Mouse (Mus musculus): ENCODE measurements around the gene Abcc1. TPM values are rescaled to one million over a fixed set of nuclear protein-coding genes. Genes with fewer than 3 reads are reported as not detected.

Gene Abcc1
- polyA plus RNA-seq (2014; fragmentation: Nextera tagmentation; extraction: Ambion mirVana): 9.3 and 9.4 TPM in 2 replicates

GRCm38 (mm10) chr16:14361362-14362098 lies at the start of gene Abcc1:
Abcc1 (plus strand) TSS chr16:14361558.
- no peak within 1 kb of the TSS for H3K27ac ChIP-seq (replicated peaks; ENCODE audit: low read depth, low read length)
- no peaks in the 10 kb centered on the region for H3K4me1 ChIP-seq (ENCODE audit: control insufficient read depth, insufficient read depth, low read length)
- no peaks in the 10 kb centered on the region for H3K9me3 ChIP-seq (ENCODE audit: control insufficient read depth, low read length)
- peak within 1 kb of the TSS; percentile 53 for H3K4me2 ChIP-seq (ENCODE audit: low read depth, severe bottlenecking)
- peak within 1 kb of the TSS; percentile 73 for H3K4me3 ChIP-seq (ENCODE audit: low read depth, low read length)
- no peaks in the 10 kb centered on the region for H3K36me3 ChIP-seq (ENCODE audit: control insufficient read depth, insufficient read depth, low read length)
- under 1% methylated on average over 48 of the region's 64 CpGs for WGBS
- DNase-seq (ENCODE audit: low spot score) (peak; percentile 81), ATAC-seq (ENCODE audit: insufficient number of reproducible peaks, low FRiP score, low TSS enrichment, low read depth) (peak; percentile 95)
- H3K9ac ChIP-seq (ENCODE audit: low read length): peak within 1 kb of the TSS; percentile 76
- H3K27me3 ChIP-seq (ENCODE audit: control insufficient read depth, insufficient read depth, low read length): no peaks in the 10 kb centered on the region

- DNase-seq (ENCODE audit: low spot score) (no peak), ATAC-seq (ENCODE audit: insufficient number of reproducible peaks, low FRiP score, low TSS enrichment, low read depth) (no peak)
- Histone ChIP-seq H3K4me3 (ENCODE audit: low read depth, low read length) (no peak overlapping the region), H3K9me3 (ENCODE audit: control insufficient read depth, low read length) (no peaks in the 10 kb centered on the region), H3K4me1 (ENCODE audit: control insufficient read depth, insufficient read depth, low read length) (peaks cover 4% of the 10 kb centered on the region; the same call in 1 of the 2 replicates), H3K36me3 (ENCODE audit: control insufficient read depth, insufficient read depth, low read length) (peaks cover 4% of the 10 kb centered on the region; the same call in 1 of the 2 replicates), H3K27me3 (ENCODE audit: control insufficient read depth, insufficient read depth, low read length) (no peaks in the 10 kb centered on the region), H3K27ac (replicated peaks; ENCODE audit: low read depth, low read length) (no peak overlapping the region), H3K4me2 (ENCODE audit: low read depth, severe bottlenecking) (no peak overlapping the region), H3K9ac (ENCODE audit: low read length) (no peak overlapping the region)
- whole genome bisulfite sequencing: 93% methylated on average over 7 of the region's 7 CpGs
These were observed 48.4 kb upstream of the Abcc1 start for GRCm38 (mm10) chr16:14312914-14313313.

GRCm38 (mm10) chr16:14316884-14317876 lies 44.2 kb upstream of the Abcc1 start, which contains the start of gene Fopnl:
Fopnl (minus strand) TSS chr16:14317405.
- H3K4me3 ChIP-seq (ENCODE audit: low read depth, low read length): peak within 1 kb of the TSS; percentile 77
- 5% methylated on average over 51 of the region's 51 CpGs for WGBS
- no peaks in the 10 kb centered on the region for H3K27me3 ChIP-seq (ENCODE audit: control insufficient read depth, insufficient read depth, low read length)
- peak within 1 kb of the TSS; percentile 76 for H3K9ac ChIP-seq (ENCODE audit: low read length)
- peak; percentile 100 for ATAC-seq (ENCODE audit: insufficient number of reproducible peaks, low FRiP score, low TSS enrichment, low read depth)
- peaks cover 4% of the 10 kb centered on the region; the same call in 1 of the 2 replicates for H3K4me1 ChIP-seq (ENCODE audit: control insufficient read depth, insufficient read depth, low read length)
- peak; percentile 95 for DNase-seq (ENCODE audit: low spot score)
- no peaks in the 10 kb centered on the region for H3K9me3 ChIP-seq (ENCODE audit: control insufficient read depth, low read length)
- 0 out of 2 replicates have a peak, but pooled peaks cover 2% of the 10 kb centered on the region for H3K36me3 ChIP-seq (ENCODE audit: control insufficient read depth, insufficient read depth, low read length)
- H3K27ac ChIP-seq (replicated peaks; ENCODE audit: low read depth, low read length): no peak within 1 kb of the TSS
- H3K4me2 ChIP-seq (ENCODE audit: low read depth, severe bottlenecking): peak within 1 kb of the TSS; percentile 68

GRCm38 (mm10) chr16:14319681-14320080 lies 41.7 kb upstream of the Abcc1 start:
- no peaks in the 10 kb centered on the region for H3K27me3 ChIP-seq (ENCODE audit: control insufficient read depth, insufficient read depth, low read length)
- no peak overlapping the region for H3K4me3 ChIP-seq (ENCODE audit: low read depth, low read length)

GRCm38 (mm10) chr16:14320494-14320893 lies 40.9 kb upstream of the Abcc1 start:
- ATAC-seq (ENCODE audit: insufficient number of reproducible peaks, low FRiP score, low TSS enrichment, low read depth) (no peak), DNase-seq (ENCODE audit: low spot score) (no peak)
- peaks cover 4% of the 10 kb centered on the region; the same call in 1 of the 2 replicates for H3K4me1 ChIP-seq (ENCODE audit: control insufficient read depth, insufficient read depth, low read length)
- H3K27ac ChIP-seq (replicated peaks; ENCODE audit: low read depth, low read length): no peak overlapping the region
- H3K4me3 ChIP-seq (ENCODE audit: low read depth, low read length): no peak overlapping the region
- no peaks in the 10 kb centered on the region for H3K27me3 ChIP-seq (ENCODE audit: control insufficient read depth, insufficient read depth, low read length)
- H3K36me3 ChIP-seq (ENCODE audit: control insufficient read depth, insufficient read depth, low read length): no peaks in the 10 kb centered on the region
- H3K4me2 ChIP-seq (ENCODE audit: low read depth, severe bottlenecking): no peak overlapping the region
- 52% methylated on average over 1 of the region's 1 CpGs for WGBS
- H3K9ac ChIP-seq (ENCODE audit: low read length): no peak overlapping the region
- H3K9me3 ChIP-seq (ENCODE audit: control insufficient read depth, low read length): no peaks in the 10 kb centered on the region

More at GRCm38 (mm10) chr16:14319681-14320080, 41.7 kb upstream of the Abcc1 start:
- no peak overlapping the region for H3K4me2 ChIP-seq (ENCODE audit: low read depth, severe bottlenecking)
- H3K9ac ChIP-seq (ENCODE audit: low read length): no peak overlapping the region
- no peak overlapping the region for H3K27ac ChIP-seq (replicated peaks; ENCODE audit: low read depth, low read length)
- WGBS: 85% methylated on average over 3 of the region's 3 CpGs
- no peaks in the 10 kb centered on the region for H3K9me3 ChIP-seq (ENCODE audit: control insufficient read depth, low read length)
- no peak for DNase-seq (ENCODE audit: low spot score)
- H3K36me3 ChIP-seq (ENCODE audit: control insufficient read depth, insufficient read depth, low read length): no peaks in the 10 kb centered on the region
- peaks cover 4% of the 10 kb centered on the region; the same call in 1 of the 2 replicates for H3K4me1 ChIP-seq (ENCODE audit: control insufficient read depth, insufficient read depth, low read length)
- no peak for ATAC-seq (ENCODE audit: insufficient number of reproducible peaks, low FRiP score, low TSS enrichment, low read depth)

- Histone ChIP-seq H3K9ac (ENCODE audit: low read length) (no peak overlapping the region), H3K9me3 (ENCODE audit: control insufficient read depth, low read length) (no peaks in the 10 kb centered on the region), H3K36me3 (ENCODE audit: control insufficient read depth, insufficient read depth, low read length) (no peaks in the 10 kb centered on the region), H3K4me2 (ENCODE audit: low read depth, severe bottlenecking) (no peak overlapping the region), H3K4me1 (ENCODE audit: control insufficient read depth, insufficient read depth, low read length) (no peaks in the 10 kb centered on the region), H3K4me3 (ENCODE audit: low read depth, low read length) (no peak overlapping the region), H3K27me3 (ENCODE audit: control insufficient read depth, insufficient read depth, low read length) (no peaks in the 10 kb centered on the region), H3K27ac (replicated peaks; ENCODE audit: low read depth, low read length) (no peak overlapping the region)
- ATAC-seq (ENCODE audit: insufficient number of reproducible peaks, low FRiP score, low TSS enrichment, low read depth): no peak
- 53% methylated on average over 1 of the region's 1 CpGs for WGBS
- no peak for DNase-seq (ENCODE audit: low spot score)
These were observed 33.2 kb upstream of the Abcc1 start for GRCm38 (mm10) chr16:14328156-14328555.

- H3K9ac ChIP-seq (ENCODE audit: low read length): no peak overlapping the region
- no peak overlapping the region for H3K4me3 ChIP-seq (ENCODE audit: low read depth, low read length)
- no peak overlapping the region for H3K4me2 ChIP-seq (ENCODE audit: low read depth, severe bottlenecking)
- no peaks in the 10 kb centered on the region for H3K36me3 ChIP-seq (ENCODE audit: control insufficient read depth, insufficient read depth, low read length)
- no peaks in the 10 kb centered on the region for H3K4me1 ChIP-seq (ENCODE audit: control insufficient read depth, insufficient read depth, low read length)
- DNase-seq (ENCODE audit: low spot score): no peak
- WGBS: 73% methylated on average over 3 of the region's 3 CpGs
- H3K9me3 ChIP-seq (ENCODE audit: control insufficient read depth, low read length): no peaks in the 10 kb centered on the region
- no peaks in the 10 kb centered on the region for H3K27me3 ChIP-seq (ENCODE audit: control insufficient read depth, insufficient read depth, low read length)
- no peak for ATAC-seq (ENCODE audit: insufficient number of reproducible peaks, low FRiP score, low TSS enrichment, low read depth)
- no peak overlapping the region for H3K27ac ChIP-seq (replicated peaks; ENCODE audit: low read depth, low read length)
These were observed 16.4 kb upstream of the Abcc1 start for GRCm38 (mm10) chr16:14344967-14345366.

DNA sequence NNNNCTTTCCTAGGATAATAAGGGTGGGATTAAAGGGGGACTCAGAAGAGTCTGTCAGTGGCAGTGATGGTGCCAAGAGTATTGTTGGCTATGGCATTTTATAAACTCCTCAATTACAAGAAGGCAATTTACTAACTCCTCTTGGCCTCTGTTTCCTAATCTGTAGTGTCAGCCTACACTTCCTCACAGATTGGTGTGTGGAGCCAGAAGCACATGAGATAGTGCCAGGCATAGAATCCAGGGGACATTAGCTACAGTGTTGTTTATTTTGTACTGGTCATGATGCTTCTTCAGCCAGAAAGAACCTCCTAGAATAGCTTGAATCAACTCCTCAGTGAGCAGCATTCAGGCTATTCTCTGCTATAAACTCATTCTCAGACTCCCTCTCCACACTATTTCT lies 9.8 kb upstream of the Abcc1 start:
- no peaks in the 10 kb centered on the region for H3K27me3 ChIP-seq (ENCODE audit: control insufficient read depth, insufficient read depth, low read length)

More for the DNA sequence above, 9.8 kb upstream of the Abcc1 start:
- H3K27ac ChIP-seq (replicated peaks; ENCODE audit: low read depth, low read length): no peak overlapping the region
- ATAC-seq (ENCODE audit: insufficient number of reproducible peaks, low FRiP score, low TSS enrichment, low read depth) (no peak), DNase-seq (ENCODE audit: low spot score) (no peak)
- H3K9me3 ChIP-seq (ENCODE audit: control insufficient read depth, low read length): no peaks in the 10 kb centered on the region
- H3K4me1 ChIP-seq (ENCODE audit: control insufficient read depth, insufficient read depth, low read length): no peaks in the 10 kb centered on the region
- no peak overlapping the region for H3K4me2 ChIP-seq (ENCODE audit: low read depth, severe bottlenecking)
- H3K36me3 ChIP-seq (ENCODE audit: control insufficient read depth, insufficient read depth, low read length): no peaks in the 10 kb centered on the region
- H3K4me3 ChIP-seq (ENCODE audit: low read depth, low read length): no peak overlapping the region
- H3K9ac ChIP-seq (ENCODE audit: low read length): no peak overlapping the region
